Mouse (Mus musculus): ENCODE data around the gene Chrna9.

- TF ChIP-seq POLR2A (IDR thresholded peaks at IDR 0.05; ENCODE audit: borderline replicate concordance, low read depth, low read length) (no peak), CTCF (IDR thresholded peaks at IDR 0.05; ENCODE audit: low read depth, low read length) (no peak)
Observed at GRCm38 (mm10) chr5:65911676-65912075, 23.0 kb upstream of the Chrna9 start.

All from bone marrow macrophage, adult 2 months (primary cell).